Mouse (Mus musculus): ENCODE measurements around the gene Tmcc2. TPM values are rescaled to one million over a fixed set of nuclear protein-coding genes. Genes with fewer than 3 reads are reported as not detected.

The Tmcc2 gene
- 9.4 and 12.2 TPM in 2 replicates for polyA plus RNA-seq (2015; fragmentation: Nextera tagmentation; extraction: Ambion mirVana)

DNA sequence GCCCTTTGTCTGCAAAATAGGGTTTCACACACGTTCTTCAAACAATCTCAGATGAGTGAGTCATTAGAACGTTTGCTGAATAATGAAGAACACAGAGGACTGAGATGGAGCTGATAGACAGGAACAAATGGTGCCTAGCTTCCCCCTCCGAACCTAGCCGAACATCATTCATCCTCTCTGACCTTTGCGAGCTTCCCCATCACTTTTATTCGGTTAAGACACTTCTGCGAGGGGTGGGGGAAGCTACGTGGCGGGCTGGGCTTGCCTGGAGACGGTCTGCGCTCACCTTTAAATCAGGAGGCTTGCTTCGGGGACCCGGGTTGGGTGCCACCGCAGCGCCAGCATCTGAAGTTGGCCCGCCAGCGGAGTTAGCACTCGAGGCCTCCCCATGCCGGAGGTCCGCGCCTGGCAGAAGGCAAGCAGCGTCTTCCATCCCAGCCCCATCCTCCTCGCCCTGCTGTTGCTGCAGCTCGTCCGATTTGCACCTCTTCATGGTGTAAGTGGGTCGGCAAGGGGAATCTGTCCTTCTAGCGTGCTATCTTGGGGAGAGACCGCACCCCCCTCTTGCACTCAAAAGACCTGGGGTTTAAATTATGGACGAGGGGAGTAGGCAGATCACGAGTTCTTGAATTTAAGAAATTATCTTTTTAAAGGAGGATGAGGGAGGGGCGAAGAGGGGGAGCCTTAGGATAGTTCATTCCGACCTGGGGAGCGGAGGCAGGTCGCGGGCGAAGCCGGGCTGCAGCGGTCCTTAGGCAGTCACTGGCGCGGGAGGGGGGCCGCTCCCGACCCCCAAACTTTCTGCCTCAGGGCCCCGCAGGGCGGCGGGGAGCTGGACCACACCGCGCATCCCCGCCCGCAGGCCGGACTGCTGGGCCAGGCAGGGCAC lies at the start of gene Tmcc2:
Tmcc2 (minus strand) TSS at position 591 of the 889 bp plus-strand sequence.
- peak within 1 kb of the TSS; percentile 85 for H3K9ac ChIP-seq (ENCODE audit: low read depth, low read length)
- peak within 1 kb of the TSS; percentile 88 for H3K4me2 ChIP-seq (ENCODE audit: low read depth, low read length)
- peak within 1 kb of the TSS; percentile 72 for H3K27ac ChIP-seq (ENCODE audit: low read length)
- H3K9me3 ChIP-seq (ENCODE audit: control insufficient read depth, low read length) = no peaks in the 10 kb centered on the region
- H3K36me3 ChIP-seq (ENCODE audit: control insufficient read depth, insufficient read depth, low read length) = no peaks in the 10 kb centered on the region
- H3K4me3 ChIP-seq (ENCODE audit: low read length) = peak within 1 kb of the TSS; percentile 74
- under 1% methylated on average over 47 of the region's 50 CpGs for WGBS
- 0 out of 2 replicates have a peak, but pooled peaks cover 2% of the 10 kb centered on the region for H3K27me3 ChIP-seq (replicated peaks; ENCODE audit: control insufficient read depth, insufficient read depth, low read length)
- H3K4me1 ChIP-seq (ENCODE audit: control insufficient read depth, insufficient read depth, low read length) = peaks cover 27% of the 10 kb centered on the region
- ATAC-seq = peak; percentile 12; the same call in 1 of the 2 replicates

DNA sequence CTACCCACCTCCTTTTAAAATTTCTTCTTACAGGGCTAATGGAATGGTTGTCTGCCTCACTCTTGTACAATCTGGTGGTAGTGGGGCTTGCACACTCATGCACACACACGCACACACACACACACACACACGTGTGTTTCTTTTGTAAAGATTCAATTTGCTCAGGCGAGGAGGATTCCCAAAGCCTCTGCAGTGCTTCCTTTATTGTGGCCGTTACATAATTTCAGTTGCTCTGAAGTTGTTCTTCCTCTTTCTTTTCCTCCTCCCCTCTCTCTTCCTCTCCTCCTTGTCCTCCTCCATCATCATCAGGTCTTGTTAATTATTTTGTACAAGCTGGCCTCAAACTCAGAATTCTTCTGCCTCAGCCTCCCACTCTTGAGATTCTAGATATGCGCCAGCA lies 46.3 kb upstream of the Tmcc2 start:
- H3K27ac ChIP-seq (ENCODE audit: low read length) = no peak overlapping the region
- 81% methylated on average over 5 of the region's 5 CpGs for WGBS
- H3K4me1 ChIP-seq (ENCODE audit: control insufficient read depth, insufficient read depth, low read length) = no peaks in the 10 kb centered on the region

DNA sequence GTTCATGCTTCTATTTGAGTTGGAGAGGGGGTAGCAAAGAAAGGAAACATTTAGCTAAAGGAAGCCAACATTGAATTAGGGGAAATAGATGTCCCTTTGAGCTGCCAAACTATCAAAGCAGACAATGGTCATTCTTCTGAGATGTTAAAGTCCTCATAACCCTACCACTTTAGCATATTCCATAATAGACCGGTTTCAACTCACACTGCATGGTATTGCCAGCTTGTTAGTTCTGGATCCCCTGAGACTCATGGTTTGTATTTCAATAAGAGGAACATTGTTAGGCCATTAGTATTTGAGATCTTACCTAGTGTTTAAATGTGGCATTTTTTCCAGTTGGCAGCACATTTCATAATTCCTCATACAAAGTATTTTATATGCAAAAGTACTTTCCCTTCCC lies 45.9 kb upstream of the Tmcc2 start:
- Histone ChIP-seq H3K27me3 (replicated peaks; ENCODE audit: control insufficient read depth, insufficient read depth, low read length) (no peaks in the 10 kb centered on the region), H3K4me2 (ENCODE audit: low read depth, low read length) (no peak overlapping the region), H3K36me3 (ENCODE audit: control insufficient read depth, insufficient read depth, low read length) (peaks cover 3% of the 10 kb centered on the region; the same call in 1 of the 2 replicates), H3K9ac (ENCODE audit: low read depth, low read length) (no peak overlapping the region), H3K4me3 (ENCODE audit: low read length) (no peak overlapping the region), H3K9me3 (ENCODE audit: control insufficient read depth, low read length) (no peaks in the 10 kb centered on the region), H3K4me1 (ENCODE audit: control insufficient read depth, insufficient read depth, low read length) (no peaks in the 10 kb centered on the region), H3K27ac (ENCODE audit: low read length) (no peak overlapping the region)
- no peak for ATAC-seq
- WGBS = 83% methylated on average over 1 of the region's 1 CpGs

More for the DNA sequence above, 46.3 kb upstream of the Tmcc2 start:
- Histone ChIP-seq H3K9me3 (ENCODE audit: control insufficient read depth, low read length) (no peaks in the 10 kb centered on the region), H3K36me3 (ENCODE audit: control insufficient read depth, insufficient read depth, low read length) (peaks cover 6% of the 10 kb centered on the region; the same call in 1 of the 2 replicates), H3K4me3 (ENCODE audit: low read length) (no peak overlapping the region), H3K9ac (ENCODE audit: low read depth, low read length) (no peak overlapping the region), H3K27me3 (replicated peaks; ENCODE audit: control insufficient read depth, insufficient read depth, low read length) (no peaks in the 10 kb centered on the region), H3K4me2 (ENCODE audit: low read depth, low read length) (no peak overlapping the region)
- ATAC-seq = no peak

DNA sequence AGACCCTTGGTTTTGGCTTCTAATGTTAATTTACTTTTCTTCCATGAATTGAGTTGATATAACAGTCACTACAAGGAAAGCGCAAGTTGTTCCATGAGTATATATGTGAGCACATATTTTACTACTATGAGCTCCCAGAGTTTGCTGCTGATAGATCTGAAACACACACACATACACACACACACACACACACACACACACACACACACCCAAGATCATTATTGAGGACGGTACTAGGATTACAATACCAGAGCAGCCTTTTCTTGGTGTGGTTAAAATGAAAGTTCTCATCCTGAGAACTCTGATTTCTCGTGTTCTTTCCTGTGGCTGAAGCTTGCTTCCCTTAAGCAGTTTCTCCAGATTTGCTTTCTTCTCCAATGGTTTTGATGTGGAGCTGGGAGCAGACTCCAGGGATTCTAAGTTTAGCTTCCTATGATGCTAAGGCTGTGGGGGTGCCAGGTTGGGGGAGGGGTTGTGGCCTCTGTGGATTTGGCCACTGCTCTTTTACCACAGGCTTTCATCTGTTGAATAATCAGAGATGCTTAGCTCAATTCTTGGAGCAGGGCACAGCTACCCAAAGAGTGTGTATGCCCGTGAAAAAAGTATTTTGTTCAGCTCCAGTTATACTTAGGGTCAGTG lies 45.4 kb upstream of the Tmcc2 start:
- H3K27ac ChIP-seq (ENCODE audit: low read length) = no peak overlapping the region
- H3K9me3 ChIP-seq (ENCODE audit: control insufficient read depth, low read length) = no peaks in the 10 kb centered on the region
- no peak overlapping the region for H3K4me3 ChIP-seq (ENCODE audit: low read length)
- no peaks in the 10 kb centered on the region for H3K27me3 ChIP-seq (replicated peaks; ENCODE audit: control insufficient read depth, insufficient read depth, low read length)
- H3K36me3 ChIP-seq (ENCODE audit: control insufficient read depth, insufficient read depth, low read length) = peaks cover 3% of the 10 kb centered on the region; the same call in 1 of the 2 replicates
- no peak overlapping the region for H3K4me2 ChIP-seq (ENCODE audit: low read depth, low read length)
- no peak for ATAC-seq
- WGBS = 82% methylated on average over 4 of the region's 4 CpGs
- no peak overlapping the region for H3K9ac ChIP-seq (ENCODE audit: low read depth, low read length)
- H3K4me1 ChIP-seq (ENCODE audit: control insufficient read depth, insufficient read depth, low read length) = no peaks in the 10 kb centered on the region

DNA sequence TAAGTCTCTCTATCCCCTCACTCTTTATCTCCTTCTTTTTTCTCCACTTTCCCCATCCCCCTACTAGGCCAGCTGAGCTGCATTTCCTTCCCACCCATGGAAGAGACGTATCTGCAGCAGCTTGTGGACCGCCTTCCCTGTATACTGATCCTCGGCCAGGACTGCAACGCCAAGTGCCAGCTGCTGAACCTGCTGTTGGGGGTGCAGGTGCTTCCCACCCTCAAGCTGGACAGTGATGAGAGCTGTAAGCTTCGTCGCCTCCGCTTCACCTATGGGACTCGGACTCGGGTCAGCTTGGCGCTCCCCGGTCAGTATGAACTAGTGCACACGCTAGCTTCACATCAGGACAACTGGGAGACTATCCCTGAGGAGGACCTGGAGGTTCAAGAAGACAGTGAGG lies 43.0 kb upstream of the Tmcc2 start:
- Histone ChIP-seq H3K4me1 (ENCODE audit: control insufficient read depth, insufficient read depth, low read length) (no peaks in the 10 kb centered on the region), H3K27ac (ENCODE audit: low read length) (no peak overlapping the region), H3K9me3 (ENCODE audit: control insufficient read depth, low read length) (no peaks in the 10 kb centered on the region), H3K9ac (ENCODE audit: low read depth, low read length) (no peak overlapping the region), H3K4me3 (ENCODE audit: low read length) (no peak overlapping the region), H3K27me3 (replicated peaks; ENCODE audit: control insufficient read depth, insufficient read depth, low read length) (no peaks in the 10 kb centered on the region), H3K4me2 (ENCODE audit: low read depth, low read length) (no peak overlapping the region), H3K36me3 (ENCODE audit: control insufficient read depth, insufficient read depth, low read length) (no peaks in the 10 kb centered on the region)
- 89% methylated on average over 12 of the region's 12 CpGs for whole genome bisulfite sequencing
- no peak for ATAC-seq

DNA sequence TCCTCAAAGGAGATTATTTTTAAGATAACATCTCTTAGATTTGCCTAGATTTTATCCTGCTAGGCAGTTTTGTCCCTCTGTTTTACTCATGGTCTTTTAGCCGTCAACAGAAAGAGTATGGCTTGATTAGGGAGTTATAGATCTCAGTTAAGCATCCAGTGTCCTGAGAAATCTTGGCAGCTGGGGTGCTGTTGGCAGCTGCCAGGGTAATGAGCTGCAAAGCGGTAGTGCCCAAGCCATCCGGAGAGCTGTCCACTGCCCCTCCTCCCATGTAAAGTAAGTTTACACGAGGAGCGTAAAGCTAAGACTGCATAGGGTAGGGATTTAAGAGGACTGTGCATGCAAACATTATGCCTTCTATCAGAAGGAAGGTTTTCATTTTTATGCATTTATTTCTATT lies 42.3 kb upstream of the Tmcc2 start:
- no peak overlapping the region for H3K9ac ChIP-seq (ENCODE audit: low read depth, low read length)
- H3K4me2 ChIP-seq (ENCODE audit: low read depth, low read length) = no peak overlapping the region
- WGBS = 49% methylated on average over 5 of the region's 5 CpGs
- no peak overlapping the region for H3K27ac ChIP-seq (ENCODE audit: low read length)
- no peak overlapping the region for H3K4me3 ChIP-seq (ENCODE audit: low read length)
- no peak for ATAC-seq
- H3K9me3 ChIP-seq (ENCODE audit: control insufficient read depth, low read length) = no peaks in the 10 kb centered on the region
- no peaks in the 10 kb centered on the region for H3K36me3 ChIP-seq (ENCODE audit: control insufficient read depth, insufficient read depth, low read length)
- no peaks in the 10 kb centered on the region for H3K4me1 ChIP-seq (ENCODE audit: control insufficient read depth, insufficient read depth, low read length)
- H3K27me3 ChIP-seq (replicated peaks; ENCODE audit: control insufficient read depth, insufficient read depth, low read length) = no peaks in the 10 kb centered on the region

DNA sequence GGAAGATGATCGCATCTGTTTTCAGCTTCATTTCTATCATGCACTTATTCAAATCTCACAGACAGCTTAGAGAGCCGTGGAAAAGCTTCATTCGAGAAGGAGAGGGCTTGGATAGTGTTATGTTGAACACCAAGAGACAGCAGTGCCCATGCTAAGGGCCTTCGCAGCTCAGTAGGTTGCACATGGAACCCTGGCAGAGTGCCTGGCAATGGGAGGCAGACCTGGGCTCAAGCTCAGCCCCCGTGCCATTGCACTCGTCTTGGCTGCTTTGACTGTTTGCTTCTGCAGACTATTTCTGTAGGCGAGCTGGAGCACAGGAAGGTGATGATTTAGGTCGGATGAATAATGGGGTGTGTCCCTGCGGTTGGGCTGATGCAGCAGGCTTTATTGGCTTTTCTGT lies 40.6 kb upstream of the Tmcc2 start:
- WGBS = 64% methylated on average over 9 of the region's 9 CpGs
- H3K36me3 ChIP-seq (ENCODE audit: control insufficient read depth, insufficient read depth, low read length) = no peaks in the 10 kb centered on the region
- no peak for ATAC-seq
- no peaks in the 10 kb centered on the region for H3K27me3 ChIP-seq (replicated peaks; ENCODE audit: control insufficient read depth, insufficient read depth, low read length)
- H3K27ac ChIP-seq (ENCODE audit: low read length) = no peak overlapping the region
- H3K4me1 ChIP-seq (ENCODE audit: control insufficient read depth, insufficient read depth, low read length) = no peaks in the 10 kb centered on the region
- no peak overlapping the region for H3K4me3 ChIP-seq (ENCODE audit: low read length)
- H3K9me3 ChIP-seq (ENCODE audit: control insufficient read depth, low read length) = no peaks in the 10 kb centered on the region
- H3K4me2 ChIP-seq (ENCODE audit: low read depth, low read length) = no peak overlapping the region
- H3K9ac ChIP-seq (ENCODE audit: low read depth, low read length) = no peak overlapping the region

DNA sequence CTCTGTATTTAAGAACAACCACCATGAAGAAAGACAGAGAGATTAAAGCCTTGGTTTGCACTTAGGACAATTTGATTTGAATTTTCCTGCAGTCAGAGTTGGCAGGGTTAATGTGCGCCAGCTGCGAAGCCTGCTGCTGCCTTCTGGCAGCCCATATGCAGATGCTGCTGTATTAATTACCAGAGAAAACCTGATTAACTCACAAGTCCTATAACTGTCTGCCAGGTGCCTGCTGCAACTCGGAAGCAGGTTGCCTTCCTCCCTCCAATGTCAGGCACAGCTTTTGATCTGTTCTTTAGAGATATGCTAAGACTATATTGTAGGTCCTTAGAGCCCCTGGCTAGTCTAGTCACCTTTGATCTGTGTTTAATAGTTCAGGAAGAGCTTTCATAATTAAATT lies 39.7 kb upstream of the Tmcc2 start:
- 68% methylated on average over 3 of the region's 3 CpGs for WGBS
- Histone ChIP-seq H3K27me3 (replicated peaks; ENCODE audit: control insufficient read depth, insufficient read depth, low read length) (no peaks in the 10 kb centered on the region), H3K4me3 (ENCODE audit: low read length) (no peak overlapping the region), H3K4me1 (ENCODE audit: control insufficient read depth, insufficient read depth, low read length) (no peaks in the 10 kb centered on the region), H3K4me2 (ENCODE audit: low read depth, low read length) (no peak overlapping the region), H3K36me3 (ENCODE audit: control insufficient read depth, insufficient read depth, low read length) (no peaks in the 10 kb centered on the region), H3K9me3 (ENCODE audit: control insufficient read depth, low read length) (no peaks in the 10 kb centered on the region), H3K27ac (ENCODE audit: low read length) (no peak overlapping the region), H3K9ac (ENCODE audit: low read depth, low read length) (no peak overlapping the region)
- no peak for ATAC-seq

DNA sequence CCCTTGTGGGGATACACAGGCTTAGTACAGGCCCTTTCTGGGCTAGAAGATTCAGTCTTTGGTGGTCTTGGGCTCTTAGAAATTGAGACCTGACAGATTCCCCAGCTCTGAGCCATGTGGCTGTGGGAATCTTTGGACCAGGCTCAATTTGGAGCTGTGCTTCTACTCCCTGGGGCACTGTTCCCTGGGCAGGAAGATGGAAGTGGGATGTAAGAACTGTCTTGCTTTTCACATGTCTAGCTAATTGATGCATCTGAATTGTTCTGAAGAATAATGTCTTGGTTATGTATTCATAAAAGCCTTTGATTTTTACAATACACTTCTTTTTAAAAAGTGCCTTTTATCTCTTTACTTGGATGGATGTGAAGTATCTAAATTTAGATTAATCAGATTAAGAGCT lies 34.5 kb upstream of the Tmcc2 start:
- ATAC-seq = no peak
- Histone ChIP-seq H3K36me3 (ENCODE audit: control insufficient read depth, insufficient read depth, low read length) (no peaks in the 10 kb centered on the region), H3K27ac (ENCODE audit: low read length) (no peak overlapping the region), H3K9ac (ENCODE audit: low read depth, low read length) (no peak overlapping the region), H3K4me3 (ENCODE audit: low read length) (no peak overlapping the region), H3K4me1 (ENCODE audit: control insufficient read depth, insufficient read depth, low read length) (no peaks in the 10 kb centered on the region), H3K4me2 (ENCODE audit: low read depth, low read length) (no peak overlapping the region), H3K27me3 (replicated peaks; ENCODE audit: control insufficient read depth, insufficient read depth, low read length) (no peaks in the 10 kb centered on the region), H3K9me3 (ENCODE audit: control insufficient read depth, low read length) (no peaks in the 10 kb centered on the region)
